Mouse (Mus musculus): ENCODE measurements around the gene Arsb.

- no peak for TF ChIP-seq POLR2A (IDR thresholded peaks at IDR 0.05; ENCODE audit: borderline replicate concordance, control insufficient read depth, low read depth, low read length)
- TF ChIP-seq CTCF (IDR thresholded peaks at IDR 0.05; ENCODE audit: control insufficient read depth, insufficient read depth, low read length) = no peak
Observed at GRCm38 (mm10) chr13:93822001-93822400, 50.6 kb downstream of the Arsb start.
